8 mouse cellular contexts compared by ENCODE assay signal in genomic region chr6:128845319-128845979, GRCm38 (mm10). TPM values are rescaled to one million over a fixed set of nuclear protein-coding genes. Genes with fewer than 3 reads are reported as not detected.
DNase-seq lines count a peak whose midpoint lies in the region; ATAC-seq lines count a peak whose summit lies in the region.

No protein-coding gene starts in this region.

- peak; percentile 28 for ATAC-seq in kidney, embryonic 16.5 days (ENCODE audit: low FRiP score, low TSS enrichment)
- peak; percentile 63 for ATAC-seq in liver, embryonic 11.5 days (replicated peaks; ENCODE audit: low FRiP score)

- 0 out of 2 replicates have a peak overlapping the region, but pooled peaks have one; percentile 12 for H3K4me2 ChIP-seq in kidney, embryonic 16.5 days (replicated peaks; ENCODE audit: low read depth, low read length)
- peak overlapping the region; percentile 48 for H3K4me2 ChIP-seq in liver, embryonic 11.5 days

- WGBS in kidney, embryonic 16.5 days = 38% methylated on average over 7 of the region's 7 CpGs
- WGBS in liver, embryonic 11.5 days = 19% methylated on average over 7 of the region's 7 CpGs

- no peak overlapping the region for H3K9ac ChIP-seq in kidney, embryonic 16.5 days (replicated peaks; ENCODE audit: low read length)
- H3K9ac ChIP-seq in liver, embryonic 11.5 days (ENCODE audit: low read depth, low read length) = no peak overlapping the region

- DNase-seq in B cell, adult 2 months = peak; percentile 94 to 95
- peak; percentile 87 for DNase-seq in adrenal gland, adult 2 months
- DNase-seq in embryo, embryonic 9.5 days (ENCODE audit: extremely low spot score) = peak; percentile 89
- peak; percentile 88 to 92 for DNase-seq in heart, adult 9 months (ENCODE audit: low spot score in 2 of 2)
- DNase-seq in liver, embryonic 11.5 days (ENCODE audit: low spot score) = peak; percentile 86
- peak; percentile 89 for DNase-seq in naive thymus-derived CD4-positive, alpha-beta T cell, adult 2 months (ENCODE audit: low read depth)
- peak; percentile 94 for DNase-seq in splenic B cell, adult 2 months (ENCODE audit: low read depth, low spot score)

- H3K9me3 ChIP-seq in kidney, embryonic 16.5 days (ENCODE audit: low read length) = no peaks in the 10 kb centered on the region
- H3K9me3 ChIP-seq in liver, embryonic 11.5 days (ENCODE audit: control insufficient read depth, low read length) = no peaks in the 10 kb centered on the region

- H3K4me3 ChIP-seq in kidney, embryonic 16.5 days (ENCODE audit: low read length) = no peak overlapping the region
- H3K4me3 ChIP-seq in liver, embryonic 11.5 days (ENCODE audit: low read depth, low read length) = peak overlapping the region; percentile 30; the same call in 1 of the 2 replicates

- H3K27me3 ChIP-seq in kidney, embryonic 16.5 days (ENCODE audit: insufficient read depth, low read length) = no peaks in the 10 kb centered on the region
- no peaks in the 10 kb centered on the region for H3K27me3 ChIP-seq in liver, embryonic 11.5 days (replicated peaks; ENCODE audit: control insufficient read depth, insufficient read depth, low read length)
- no peaks in the 10 kb centered on the region for H3K27me3 ChIP-seq in splenic B cell, adult 2 months (ENCODE audit: control insufficient read depth, insufficient read depth, low read length, poor library complexity, severe bottlenecking)

- peaks cover 12% of the 10 kb centered on the region for H3K4me1 ChIP-seq in kidney, embryonic 16.5 days (ENCODE audit: insufficient read depth, low read length)
- H3K4me1 ChIP-seq in liver, embryonic 11.5 days (replicated peaks; ENCODE audit: control insufficient read depth, insufficient read depth, low read length) = peaks cover 15% of the 10 kb centered on the region

- no peaks in the 10 kb centered on the region for H3K36me3 ChIP-seq in kidney, embryonic 16.5 days (ENCODE audit: insufficient read depth, low read length)
- no peaks in the 10 kb centered on the region for H3K36me3 ChIP-seq in liver, embryonic 11.5 days (ENCODE audit: control insufficient read depth, insufficient read depth, low read length)
- peaks cover 9% of the 10 kb centered on the region for H3K36me3 ChIP-seq in splenic B cell, adult 2 months (ENCODE audit: control insufficient read depth, insufficient read depth, low read length, poor library complexity, severe bottlenecking)

- no peak overlapping the region for H3K27ac ChIP-seq in kidney, embryonic 16.5 days (ENCODE audit: low read length)
- H3K27ac ChIP-seq in liver, embryonic 11.5 days (ENCODE audit: low read depth, low read length) = peak overlapping the region; percentile 68

RNA-seq across cellular contexts. Expression of gene Klrb1b, which starts 19.3 kb away (rescaled TPM):
- total RNA-seq in adrenal gland, adult 2 months (2021) = under 1 TPM; 0.66 to 0.79 TPM
- polyA plus RNA-seq in adrenal gland, adult 2 months (2012; rRNA removed) = 0.12 TPM in 1 of 2 replicates, not detected in the other
- polyA plus RNA-seq in kidney, embryonic 16.5 days (2015; fragmentation: Nextera tagmentation; extraction: Ambion mirVana) = 0.36 TPM in 1 of 2 replicates, not detected in the other
- not detected in 2 replicates for polyA plus RNA-seq in liver, embryonic 11.5 days (2014; fragmentation: Nextera tagmentation; extraction: Ambion mirVana)

RNA-seq across cellular contexts. Expression of gene Gm44511, which starts 19.3 kb away (rescaled TPM):
- total RNA-seq in adrenal gland, adult 2 months (2021) = not detected
- not detected in 2 replicates for polyA plus RNA-seq in adrenal gland, adult 2 months (2012; rRNA removed)
- not detected in 2 replicates for polyA plus RNA-seq in kidney, embryonic 16.5 days (2015; fragmentation: Nextera tagmentation; extraction: Ambion mirVana)
- not detected in 2 replicates for polyA plus RNA-seq in liver, embryonic 11.5 days (2014; fragmentation: Nextera tagmentation; extraction: Ambion mirVana)

RNA-seq across cellular contexts. Expression of gene Clec2i, which starts 41.9 kb away (rescaled TPM):
- total RNA-seq in adrenal gland, adult 2 months (2021) = under 1 TPM in 1 of 2 experiments, not detected in 1; 0.21 TPM
- polyA plus RNA-seq in adrenal gland, adult 2 months (2012; rRNA removed) = not detected in 2 replicates
- 0.12 TPM in 1 of 2 replicates, not detected in the other for polyA plus RNA-seq in kidney, embryonic 16.5 days (2015; fragmentation: Nextera tagmentation; extraction: Ambion mirVana)
- not detected in 2 replicates for polyA plus RNA-seq in liver, embryonic 11.5 days (2014; fragmentation: Nextera tagmentation; extraction: Ambion mirVana)

RNA-seq across cellular contexts. Expression of gene BC035044, which starts 45.5 kb away (rescaled TPM):
- under 1 TPM; 0.17 to 0.38 TPM for total RNA-seq in adrenal gland, adult 2 months (2021)
- 0.06 and 0.52 TPM in 2 replicates for polyA plus RNA-seq in adrenal gland, adult 2 months (2012; rRNA removed)
- polyA plus RNA-seq in kidney, embryonic 16.5 days (2015; fragmentation: Nextera tagmentation; extraction: Ambion mirVana) = 0.65 and 0.87 TPM in 2 replicates
- polyA plus RNA-seq in liver, embryonic 11.5 days (2014; fragmentation: Nextera tagmentation; extraction: Ambion mirVana) = 4.7 and 5.3 TPM in 2 replicates

RNA-seq across cellular contexts. Expression of gene Klrb1c, which starts 56.4 kb away (rescaled TPM):
- total RNA-seq in adrenal gland, adult 2 months (2021) = under 1 TPM; 0.23 to 0.31 TPM
- 0.08 and 0.16 TPM in 2 replicates for polyA plus RNA-seq in adrenal gland, adult 2 months (2012; rRNA removed)
- polyA plus RNA-seq in kidney, embryonic 16.5 days (2015; fragmentation: Nextera tagmentation; extraction: Ambion mirVana) = 0.06 and 0.30 TPM in 2 replicates
- not detected in 2 replicates for polyA plus RNA-seq in liver, embryonic 11.5 days (2014; fragmentation: Nextera tagmentation; extraction: Ambion mirVana)
